Mouse (Mus musculus): ENCODE measurements around the gene Calcoco2. TPM values are rescaled to one million over a fixed set of nuclear protein-coding genes. Genes with fewer than 3 reads are reported as not detected.

Gene Calcoco2
- polyA plus RNA-seq, 1 experiment from 2014 or later, result not detected

- Histone ChIP-seq H3K36me3 (replicated peaks) (peaks cover 29% of the 10 kb centered on the region), H3K4me2 (peak overlapping the region; percentile 82), H3K4me3 (replicated peaks) (peak overlapping the region; percentile 92), H3K9me3 (replicated peaks) (no peaks in the 10 kb centered on the region), H3K4me1 (replicated peaks) (peaks cover 36% of the 10 kb centered on the region), H3K9ac (peak overlapping the region; percentile 91), H3K27ac (replicated peaks) (peak overlapping the region; percentile 86), H3K27me3 (no peaks in the 10 kb centered on the region)
- under 1% methylated on average over 58 of the region's 64 CpGs for WGBS (ENCODE audit: insufficient replicate concordance)
- peak; percentile 81 for ATAC-seq (ENCODE audit: insufficient read depth)
These were observed 47.1 kb downstream of the Calcoco2 start for GRCm38 (mm10) chr11:96064521-96065214.

DNA sequence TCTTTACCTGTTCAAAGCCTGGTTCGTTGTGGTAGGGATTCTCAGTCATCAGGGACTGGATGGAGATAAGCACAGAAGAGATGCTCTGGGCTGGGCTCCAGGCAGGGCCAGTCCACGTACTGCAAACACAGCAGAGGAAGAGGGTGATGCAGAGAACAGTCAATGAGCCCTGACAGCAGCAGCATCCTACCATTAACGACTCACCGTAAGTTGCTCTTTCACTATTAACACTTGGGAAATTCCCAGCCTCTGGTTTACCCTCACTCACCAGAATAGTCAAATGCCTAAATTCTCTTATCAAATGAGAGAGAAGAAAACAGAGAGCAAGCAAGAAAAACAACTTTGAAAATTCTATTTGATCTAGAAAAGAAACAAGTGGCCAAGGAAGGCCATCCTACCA is 53.5 kb downstream of the Calcoco2 start:
- Histone ChIP-seq H3K4me1 (replicated peaks) (peaks cover 11% of the 10 kb centered on the region), H3K27ac (replicated peaks) (no peak overlapping the region), H3K4me3 (replicated peaks) (no peak overlapping the region), H3K36me3 (replicated peaks) (peaks cover 90% of the 10 kb centered on the region), H3K9ac (no peak overlapping the region), H3K4me2 (no peak overlapping the region), H3K27me3 (no peaks in the 10 kb centered on the region), H3K9me3 (replicated peaks) (no peaks in the 10 kb centered on the region)
- ATAC-seq (ENCODE audit: insufficient read depth), result no peak
- 78% methylated on average over 4 of the region's 4 CpGs for WGBS (ENCODE audit: insufficient replicate concordance)

GRCm38 (mm10) chr11:96050854-96051253 is 60.9 kb downstream of the Calcoco2 start:
- H3K9ac ChIP-seq, result no peak overlapping the region
- H3K4me1 ChIP-seq (replicated peaks), result peaks cover 9% of the 10 kb centered on the region; the same call in 1 of the 2 replicates
- H3K4me2 ChIP-seq, result no peak overlapping the region
- no peak overlapping the region for H3K4me3 ChIP-seq (replicated peaks)
- ATAC-seq (ENCODE audit: insufficient read depth), result no peak
- no peaks in the 10 kb centered on the region for H3K9me3 ChIP-seq (replicated peaks)
- WGBS (ENCODE audit: insufficient replicate concordance), result 90% methylated on average over 3 of the region's 3 CpGs
- peaks cover 97% of the 10 kb centered on the region for H3K36me3 ChIP-seq (replicated peaks)
- H3K27ac ChIP-seq (replicated peaks), result no peak overlapping the region
- H3K27me3 ChIP-seq, result no peaks in the 10 kb centered on the region

DNA sequence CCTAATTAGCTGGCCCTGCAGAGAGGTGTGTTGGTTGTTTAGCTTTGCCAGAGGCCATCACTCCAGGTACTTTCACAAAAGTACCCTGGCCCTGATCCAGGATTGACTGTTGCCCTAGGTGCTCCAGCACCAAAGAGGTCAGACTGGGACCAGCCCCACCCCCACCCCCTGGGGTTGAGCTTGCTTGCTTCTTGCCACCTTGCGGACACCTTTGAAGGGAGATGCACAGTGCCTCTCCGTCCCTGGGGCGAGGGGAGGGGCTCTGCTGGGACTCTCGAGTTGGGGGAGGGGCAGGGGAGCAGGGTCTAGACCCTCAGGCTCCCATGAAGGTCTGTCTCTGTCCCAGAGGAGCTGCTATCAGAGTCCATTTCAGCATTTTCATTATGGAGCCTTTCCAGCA is 61.8 kb downstream of the Calcoco2 start:
- 63% methylated on average over 4 of the region's 4 CpGs for WGBS (ENCODE audit: insufficient replicate concordance)
- no peak for ATAC-seq (ENCODE audit: insufficient read depth)

More for the DNA sequence above, 61.8 kb downstream of the Calcoco2 start:
- Histone ChIP-seq H3K27me3 (no peaks in the 10 kb centered on the region), H3K4me3 (replicated peaks) (no peak overlapping the region), H3K4me1 (replicated peaks) (peaks cover 9% of the 10 kb centered on the region; the same call in 1 of the 2 replicates), H3K4me2 (no peak overlapping the region), H3K9ac (no peak overlapping the region), H3K9me3 (replicated peaks) (no peaks in the 10 kb centered on the region), H3K27ac (replicated peaks) (no peak overlapping the region), H3K36me3 (replicated peaks) (peaks cover 97% of the 10 kb centered on the region)

Other genes with a start within 250 kb of the Calcoco2 start
- gene B4galnt2, start 197.1 kb downstream of the Calcoco2 start, polyA plus RNA-seq (2015; fragmentation: Nextera tagmentation; extraction: Ambion mirVana), result 0.17 and 0.20 TPM in 2 replicates
- gene Igf2bp1, start 106.0 kb downstream of the Calcoco2 start, polyA plus RNA-seq (2015; fragmentation: Nextera tagmentation; extraction: Ambion mirVana), result 11.9 and 12.9 TPM in 2 replicates
- not detected in 2 replicates for gene Gip, start 87.4 kb downstream of the Calcoco2 start, polyA plus RNA-seq (2015; fragmentation: Nextera tagmentation; extraction: Ambion mirVana)
- gene Snf8, start 77.1 kb downstream of the Calcoco2 start, polyA plus RNA-seq (2015; fragmentation: Nextera tagmentation; extraction: Ambion mirVana), result 61.1 and 64.2 TPM in 2 replicates
- 14.4 and 16.5 TPM in 2 replicates for gene Ube2z, start 46.6 kb downstream of the Calcoco2 start, polyA plus RNA-seq (2015; fragmentation: Nextera tagmentation; extraction: Ambion mirVana)
- 466 and 500 TPM in 2 replicates for gene Atp5g1, start 36.3 kb downstream of the Calcoco2 start, polyA plus RNA-seq (2015; fragmentation: Nextera tagmentation; extraction: Ambion mirVana)
- not detected in 2 replicates for gene Ttll6, start 21.8 kb upstream of the Calcoco2 start, polyA plus RNA-seq (2015; fragmentation: Nextera tagmentation; extraction: Ambion mirVana)
- gene Hoxb13, start 82.4 kb upstream of the Calcoco2 start, polyA plus RNA-seq (2015; fragmentation: Nextera tagmentation; extraction: Ambion mirVana), result not detected in 2 replicates
- not detected in 2 replicates for gene Hoxb9, start 159.5 kb upstream of the Calcoco2 start, polyA plus RNA-seq (2015; fragmentation: Nextera tagmentation; extraction: Ambion mirVana)
- not detected in 2 replicates for gene Hoxb8, start 169.9 kb upstream of the Calcoco2 start, polyA plus RNA-seq (2015; fragmentation: Nextera tagmentation; extraction: Ambion mirVana)
- 0.15 and 0.24 TPM in 2 replicates for gene Hoxb7, start 174.7 kb upstream of the Calcoco2 start, polyA plus RNA-seq (2015; fragmentation: Nextera tagmentation; extraction: Ambion mirVana)
- 0.06 TPM in 1 of 2 replicates, not detected in the other for gene Hoxb6, start 180.5 kb upstream of the Calcoco2 start, polyA plus RNA-seq (2015; fragmentation: Nextera tagmentation; extraction: Ambion mirVana)
- 0.30 and 0.37 TPM in 2 replicates for gene Hoxb5, start 191.4 kb upstream of the Calcoco2 start, polyA plus RNA-seq (2015; fragmentation: Nextera tagmentation; extraction: Ambion mirVana)
- gene Hoxb4, start 206.3 kb upstream of the Calcoco2 start, polyA plus RNA-seq (2015; fragmentation: Nextera tagmentation; extraction: Ambion mirVana), result 0.10 TPM in 2 replicates
- 0.05 and 0.26 TPM in 2 replicates for gene Hoxb3, start 211.4 kb upstream of the Calcoco2 start, polyA plus RNA-seq (2015; fragmentation: Nextera tagmentation; extraction: Ambion mirVana)
- 0.75 and 1.1 TPM in 2 replicates for gene Hoxb2, start 238.6 kb upstream of the Calcoco2 start, polyA plus RNA-seq (2015; fragmentation: Nextera tagmentation; extraction: Ambion mirVana)